Mouse (Mus musculus): Measurements from ENCODE around the gene Sema3g.

The Sema3g gene

GRCm38 (mm10) chr14:31195968-31196367, 21.7 kb upstream of the Sema3g start:
- DNase-seq (ENCODE audit: low read depth) = peak; percentile 76

GRCm38 (mm10) chr14:31197547-31198516, 19.8 kb upstream of the Sema3g start:
- DNase-seq (ENCODE audit: low read depth) = peak; percentile 66

GRCm38 (mm10) chr14:31199599-31199998, 18.1 kb upstream of the Sema3g start:
- DNase-seq (ENCODE audit: low read depth) = no peak

DNA sequence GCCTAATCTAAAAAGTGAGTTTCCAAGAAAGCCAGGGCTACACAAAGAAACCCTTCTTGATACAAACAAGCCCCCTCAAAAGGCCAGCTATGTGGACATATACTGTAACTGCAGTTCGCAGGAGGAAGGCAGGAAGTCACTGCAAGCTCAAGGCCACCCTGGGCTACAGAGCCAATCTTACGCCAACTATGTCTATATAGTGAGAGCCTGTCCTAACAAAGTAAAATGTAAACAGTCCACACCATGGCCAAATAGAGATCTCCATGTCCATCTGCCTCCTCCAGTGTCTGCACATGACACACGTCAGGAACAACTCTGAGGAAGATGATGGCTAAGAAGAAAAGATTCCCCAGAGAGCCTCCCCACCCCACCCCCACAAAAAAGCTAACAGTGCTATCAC, 17.6 kb upstream of the Sema3g start:
- DNase-seq (ENCODE audit: low read depth) = no peak

GRCm38 (mm10) chr14:31204844-31205243, 12.8 kb upstream of the Sema3g start:
- DNase-seq (ENCODE audit: low read depth) = no peak

DNA sequence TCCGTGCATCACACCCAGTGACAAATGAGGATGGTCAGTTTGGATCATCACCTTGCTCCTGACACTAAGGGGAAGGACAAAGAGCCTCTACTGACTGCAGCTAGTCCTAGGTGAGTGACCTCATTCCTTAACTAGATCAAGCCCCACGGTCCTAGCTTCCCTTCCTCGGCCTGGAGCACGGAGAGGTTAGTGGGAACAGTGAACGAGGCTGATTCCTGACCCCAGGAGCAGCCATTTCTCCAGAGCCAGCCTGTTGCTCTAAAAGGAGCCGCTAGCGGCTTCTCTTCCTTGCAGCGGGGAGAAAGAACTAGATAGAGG, 12.5 kb upstream of the Sema3g start:
- DNase-seq (ENCODE audit: low read depth) = peak; percentile 28

GRCm38 (mm10) chr14:31205562-31206467, 11.8 kb upstream of the Sema3g start:
- DNase-seq (ENCODE audit: low read depth) = peak; percentile 50

- DNase-seq (ENCODE audit: low read depth) = peak; percentile 98
Observed at GRCm38 (mm10) chr14:31206472-31206981, 11.1 kb upstream of the Sema3g start.

DNA sequence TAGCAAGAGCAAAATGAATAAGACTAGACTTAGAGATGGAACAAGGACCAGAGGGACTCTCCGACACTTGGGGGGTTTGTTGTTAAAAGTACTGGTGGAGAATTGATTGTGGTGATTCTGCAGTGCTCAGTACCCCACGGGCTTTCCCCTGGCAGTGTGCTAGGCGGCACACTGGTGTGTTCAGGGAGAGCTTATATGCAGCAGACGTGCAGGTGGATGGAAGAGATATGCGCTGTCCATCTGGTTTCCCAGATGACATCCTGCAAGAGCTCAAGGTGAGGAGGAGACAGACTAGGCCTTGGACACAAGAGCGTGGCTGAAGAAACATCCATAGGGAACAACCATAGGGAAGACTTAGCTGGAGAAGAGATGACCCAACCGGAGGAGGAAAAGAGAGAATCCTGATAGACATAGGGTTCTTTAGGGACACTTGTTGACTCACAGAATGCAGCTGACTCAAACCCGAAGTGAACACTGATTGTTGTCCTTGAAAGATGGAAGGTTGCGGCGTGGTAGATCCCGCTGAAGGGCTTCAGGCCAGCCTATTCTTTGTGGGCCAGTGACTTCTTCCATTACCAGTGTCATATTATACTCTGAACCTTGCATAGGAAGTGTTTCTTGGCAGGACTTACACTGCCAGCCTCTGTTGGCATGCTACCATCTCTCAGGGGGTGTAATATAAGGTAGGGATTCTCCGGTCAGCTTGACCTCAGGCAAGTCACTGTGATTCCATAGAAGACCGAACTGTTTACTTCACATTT, 10.4 kb upstream of the Sema3g start:
- DNase-seq (ENCODE audit: low read depth) = no peak

- no peak for DNase-seq (ENCODE audit: low read depth)
Observed at GRCm38 (mm10) chr14:31208084-31208483, 9.6 kb upstream of the Sema3g start, which contains the start of gene Tnnc1. Gene Tnnc1 (plus strand): TSS chr14:31208312.

GRCm38 (mm10) chr14:31209133-31209557, 8.5 kb upstream of the Sema3g start:
- DNase-seq (ENCODE audit: low read depth) = no peak

GRCm38 (mm10) chr14:31211854-31212253, 5.8 kb upstream of the Sema3g start:
- DNase-seq (ENCODE audit: low read depth) = no peak

GRCm38 (mm10) chr14:31212499-31212898, 5.2 kb upstream of the Sema3g start:
- DNase-seq (ENCODE audit: low read depth) = no peak

GRCm38 (mm10) chr14:31213868-31214267, 3.8 kb upstream of the Sema3g start:
- no peak for DNase-seq (ENCODE audit: low read depth)

GRCm38 (mm10) chr14:31214684-31215083, 3.0 kb upstream of the Sema3g start:
- DNase-seq (ENCODE audit: low read depth) = no peak

GRCm38 (mm10) chr14:31215157-31216002, 2.3 kb upstream of the Sema3g start:
- DNase-seq (ENCODE audit: low read depth) = peak; percentile 89

DNA sequence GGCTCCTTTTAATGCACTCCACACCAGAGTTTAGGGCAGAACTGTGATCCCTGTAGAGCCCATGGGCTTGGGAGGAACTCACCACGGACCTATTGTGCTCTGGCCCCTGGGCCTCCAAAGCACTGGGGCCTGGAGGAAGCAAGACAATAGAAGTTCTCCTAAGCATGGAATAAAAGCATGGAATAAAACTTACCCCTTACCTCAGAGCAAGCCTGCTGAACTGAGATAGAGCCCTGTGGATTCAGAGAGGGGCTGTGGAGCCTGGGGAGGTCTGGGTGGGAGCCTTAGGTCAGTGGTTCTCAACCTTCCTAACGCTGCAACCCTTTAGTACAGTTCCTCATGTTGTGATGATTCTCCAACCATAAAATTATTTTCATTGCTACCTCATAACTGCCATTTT, 814 bp upstream of the Sema3g start, which contains the start of gene Nisch:
Nisch (minus strand) TSS at position 101 of the 400 bp plus-strand sequence.
- no peak for DNase-seq (ENCODE audit: low read depth)

DNA sequence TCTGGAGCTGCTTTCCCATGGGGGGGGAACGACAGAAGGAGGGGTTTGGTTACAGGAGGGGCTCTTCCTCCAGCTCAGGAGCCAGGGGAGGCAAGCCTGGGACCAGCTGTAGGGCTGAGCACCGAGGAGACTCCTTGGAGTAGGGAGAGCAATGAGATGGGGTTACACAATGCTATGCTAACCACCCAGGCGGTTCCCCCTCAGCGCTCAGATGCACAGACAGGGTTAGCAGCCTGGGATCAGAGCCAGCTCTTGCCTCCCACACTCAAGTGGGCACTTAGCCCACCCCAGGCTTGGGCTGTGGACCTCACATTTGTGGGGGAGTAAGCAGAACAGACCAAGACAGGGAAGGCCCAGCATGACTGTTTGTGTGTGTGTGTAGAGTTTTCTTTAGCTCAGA, 9.3 kb downstream of the Sema3g start:
- DNase-seq (ENCODE audit: low read depth) = no peak

- DNase-seq (ENCODE audit: low read depth) = peak; percentile 25
Observed at GRCm38 (mm10) chr14:31228234-31228633, 10.6 kb downstream of the Sema3g start.

DNA sequence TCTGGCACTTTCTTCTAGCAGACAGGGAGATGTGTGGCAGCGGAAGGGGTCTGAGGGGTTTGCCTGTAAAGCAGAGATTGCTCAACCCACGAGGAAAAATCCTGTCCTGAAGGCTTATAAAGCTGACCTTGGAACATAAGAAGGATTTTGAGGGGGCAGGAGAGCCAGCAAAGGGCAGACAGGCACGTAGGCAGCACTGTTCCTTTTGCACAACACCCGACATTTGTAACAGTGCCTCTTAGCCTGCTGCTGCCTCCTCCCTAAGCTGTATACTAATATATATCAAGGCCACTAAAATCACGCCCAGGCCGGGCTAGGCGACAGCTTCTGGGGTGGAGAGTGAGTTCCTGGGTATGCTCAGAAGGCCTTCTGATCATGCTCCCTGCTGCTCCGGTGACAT, 12.8 kb downstream of the Sema3g start:
- DNase-seq (ENCODE audit: low read depth) = no peak

Data from induced T-regulatory cell, adult 2 months (primary cell).